Mouse (Mus musculus) neural tube, embryonic 13.5 days (tissue): ENCODE results near the gene Eya2. TPM values are rescaled to one million over a fixed set of nuclear protein-coding genes. Genes with fewer than 3 reads are reported as not detected.

Source experiments
- ATAC-seq: fragments of 200-750 bp; cut with Nextera tagmentation; 2 replicates; pipeline ENCODE4 v1.8.0; 2017; ENCODE audit warnings: low read depth, mild to moderate bottlenecking, moderate TSS enrichment, moderate library complexity
- H3K27ac ChIP-seq: fragments of 300-500 bp; sonication (generic); replicated peaks from 2 replicates; pipeline ENCODE4 v1.5.1; 2015; ENCODE audit warnings: moderate library complexity, mild to moderate bottlenecking, inconsistent platforms
- H3K27me3 ChIP-seq: fragments of 300-500 bp; sonication (generic); 2 replicates; pipeline ENCODE4 v1.6.1; 2015; ENCODE audit warnings: mild to moderate bottlenecking, inconsistent platforms
- H3K36me3 ChIP-seq: fragments of 300-500 bp; sonication (generic); 2 replicates; pipeline ENCODE4 v1.6.1; 2015; ENCODE audit warnings: mild to moderate bottlenecking, inconsistent platforms
- H3K4me1 ChIP-seq: fragments of 300-500 bp; sonication (generic); replicated peaks from 2 replicates; pipeline ENCODE4 v1.6.1; 2015; ENCODE audit warnings: inconsistent platforms
- H3K4me2 ChIP-seq: fragments of 300-500 bp; sonication (generic); 2 replicates; pipeline ENCODE4 v1.6.1; 2015; ENCODE audit warnings: inconsistent platforms, mild to moderate bottlenecking, moderate library complexity
- H3K4me3 ChIP-seq: fragments of 300-500 bp; sonication (generic); 2 replicates; pipeline ENCODE4 v1.5.1; 2015; ENCODE audit warnings: mild to moderate bottlenecking, inconsistent platforms
- H3K9ac ChIP-seq: fragments of 300-500 bp; sonication (generic); 2 replicates; pipeline ENCODE4 v1.6.1; 2015; ENCODE audit warnings: moderate library complexity, mild to moderate bottlenecking, inconsistent platforms
- H3K9me3 ChIP-seq: fragments of 300-500 bp; sonication (generic); 2 replicates; pipeline ENCODE4 v1.6.1; 2016; ENCODE audit warnings: inconsistent platforms
- WGBS: fragments of 180-500 bp; shearing (Covaris S2); methylation state at CpG from one replicate; pipeline ENCODE4 v1.1.7; 2015; 5-methylcytosine and 5-hydroxymethylcytosine counted together
- polyA plus RNA-seq: library from polyadenylated mRNA; unstranded; fragments of >200 nt; fragmentation: Nextera tagmentation; extraction: Ambion mirVana; gene quantifications from 2 replicates; pipeline ENCODE4 v1.2.1, GENCODE M21; 2015

The Eya2 gene
- polyA plus RNA-seq, 1 experiment from 2014 or later: 18.2 TPM

GRCm38 (mm10) chr2:165563298-165564058, 31.4 kb upstream of the Eya2 start:
- H3K36me3 ChIP-seq: no peaks in the 10 kb centered on the region

GRCm38 (mm10) chr2:165564101-165564500, 30.7 kb upstream of the Eya2 start:
- Histone ChIP-seq H3K27me3 (peaks cover 3% of the 10 kb centered on the region), H3K36me3 (no peaks in the 10 kb centered on the region), H3K9me3 (no peaks in the 10 kb centered on the region), H3K9ac (no peak overlapping the region), H3K4me1 (peaks cover 36% of the 10 kb centered on the region), H3K4me3 (no peak overlapping the region), H3K4me2 (no peak overlapping the region), H3K27ac (peak overlapping the region; percentile 71)
- 0 out of 2 replicates have a peak, but pooled peaks have one; percentile 16 for ATAC-seq
- 61% methylated on average over 8 of the region's 8 CpGs for WGBS

More at GRCm38 (mm10) chr2:165563298-165564058, 31.4 kb upstream of the Eya2 start:
- Histone ChIP-seq H3K27ac (peak overlapping the region; percentile 71), H3K4me3 (peak overlapping the region; percentile 44), H3K9me3 (no peaks in the 10 kb centered on the region), H3K27me3 (peaks cover 3% of the 10 kb centered on the region), H3K4me1 (peaks cover 36% of the 10 kb centered on the region), H3K4me2 (peak overlapping the region; percentile 83), H3K9ac (peak overlapping the region; percentile 64)
- ATAC-seq: peak; percentile 74
- 2% methylated on average over 52 of the region's 52 CpGs for WGBS

GRCm38 (mm10) chr2:165564620-165565019, 30.2 kb upstream of the Eya2 start:
- no peaks in the 10 kb centered on the region for H3K36me3 ChIP-seq
- H3K9me3 ChIP-seq: no peaks in the 10 kb centered on the region
- peak overlapping the region; percentile 71 for H3K27ac ChIP-seq
- H3K4me2 ChIP-seq: no peak overlapping the region
- ATAC-seq: peak; percentile 40; the same call in 1 of the 2 replicates
- no peak overlapping the region for H3K4me3 ChIP-seq
- no peak overlapping the region for H3K9ac ChIP-seq
- H3K4me1 ChIP-seq: peaks cover 36% of the 10 kb centered on the region
- WGBS: 13% methylated on average over 6 of the region's 6 CpGs
- H3K27me3 ChIP-seq: peaks cover 3% of the 10 kb centered on the region

- ATAC-seq: no peak
- H3K9ac ChIP-seq: no peak overlapping the region
- H3K4me2 ChIP-seq: no peak overlapping the region
- H3K4me1 ChIP-seq: peaks cover 34% of the 10 kb centered on the region
- H3K27ac ChIP-seq: no peak overlapping the region
- no peak overlapping the region for H3K4me3 ChIP-seq
- no peaks in the 10 kb centered on the region for H3K9me3 ChIP-seq
- peaks cover 2% of the 10 kb centered on the region; the same call in 1 of the 2 replicates for H3K27me3 ChIP-seq
- 52% methylated on average over 6 of the region's 6 CpGs for WGBS
- no peaks in the 10 kb centered on the region for H3K36me3 ChIP-seq
Observed at GRCm38 (mm10) chr2:165566898-165567297, 27.9 kb upstream of the Eya2 start.

- Histone ChIP-seq H3K9me3 (no peaks in the 10 kb centered on the region), H3K36me3 (no peaks in the 10 kb centered on the region), H3K9ac (no peak overlapping the region), H3K4me2 (no peak overlapping the region), H3K4me1 (peaks cover 32% of the 10 kb centered on the region), H3K4me3 (no peak overlapping the region), H3K27ac (no peak overlapping the region), H3K27me3 (no peaks in the 10 kb centered on the region; the same call in 1 of the 2 replicates)
- WGBS: 66% methylated on average over 9 of the region's 9 CpGs
- ATAC-seq: no peak
Observed at GRCm38 (mm10) chr2:165567820-165568219, 27.0 kb upstream of the Eya2 start.

GRCm38 (mm10) chr2:165568911-165569310, 25.9 kb upstream of the Eya2 start:
- no peak overlapping the region for H3K27ac ChIP-seq
- H3K27me3 ChIP-seq: no peaks in the 10 kb centered on the region; the same call in 1 of the 2 replicates
- H3K36me3 ChIP-seq: no peaks in the 10 kb centered on the region
- H3K9ac ChIP-seq: no peak overlapping the region
- WGBS: 51% methylated on average over 6 of the region's 6 CpGs
- no peak overlapping the region for H3K4me3 ChIP-seq
- no peak overlapping the region for H3K4me2 ChIP-seq
- peaks cover 22% of the 10 kb centered on the region for H3K4me1 ChIP-seq
- no peaks in the 10 kb centered on the region for H3K9me3 ChIP-seq
- ATAC-seq: no peak

- Histone ChIP-seq H3K4me1 (peaks cover 12% of the 10 kb centered on the region), H3K9me3 (no peaks in the 10 kb centered on the region), H3K4me2 (no peak overlapping the region), H3K4me3 (no peak overlapping the region), H3K27me3 (no peaks in the 10 kb centered on the region; the same call in 1 of the 2 replicates), H3K27ac (no peak overlapping the region), H3K9ac (no peak overlapping the region), H3K36me3 (no peaks in the 10 kb centered on the region)
- WGBS: 68% methylated on average over 4 of the region's 4 CpGs
- ATAC-seq: no peak
Observed at GRCm38 (mm10) chr2:165571216-165571778, 23.5 kb upstream of the Eya2 start.

GRCm38 (mm10) chr2:165583044-165583443, 11.8 kb upstream of the Eya2 start:
- Histone ChIP-seq H3K27me3 (no peaks in the 10 kb centered on the region), H3K9me3 (no peaks in the 10 kb centered on the region), H3K4me2 (no peak overlapping the region), H3K27ac (no peak overlapping the region), H3K9ac (no peak overlapping the region), H3K36me3 (no peaks in the 10 kb centered on the region), H3K4me3 (no peak overlapping the region), H3K4me1 (peaks cover 8% of the 10 kb centered on the region)
- no peak for ATAC-seq
- 67% methylated on average over 8 of the region's 8 CpGs for WGBS

- no peak overlapping the region for H3K27ac ChIP-seq
- no peak for ATAC-seq
Observed at GRCm38 (mm10) chr2:165583518-165583917, 11.3 kb upstream of the Eya2 start.

GRCm38 (mm10) chr2:165584563-165584962, 10.3 kb upstream of the Eya2 start:
- no peaks in the 10 kb centered on the region for H3K9me3 ChIP-seq
- H3K27me3 ChIP-seq: no peaks in the 10 kb centered on the region
- H3K4me2 ChIP-seq: no peak overlapping the region
- no peak overlapping the region for H3K27ac ChIP-seq
- H3K9ac ChIP-seq: no peak overlapping the region
- peaks cover 8% of the 10 kb centered on the region for H3K4me1 ChIP-seq
- no peaks in the 10 kb centered on the region for H3K36me3 ChIP-seq
- no peak overlapping the region for H3K4me3 ChIP-seq
- 90% methylated on average over 3 of the region's 3 CpGs for WGBS
- ATAC-seq: no peak

More at GRCm38 (mm10) chr2:165583518-165583917, 11.3 kb upstream of the Eya2 start:
- no peak overlapping the region for H3K4me3 ChIP-seq
- no peaks in the 10 kb centered on the region for H3K9me3 ChIP-seq
- H3K36me3 ChIP-seq: no peaks in the 10 kb centered on the region
- 72% methylated on average over 4 of the region's 4 CpGs for WGBS
- H3K4me1 ChIP-seq: peaks cover 8% of the 10 kb centered on the region
- H3K4me2 ChIP-seq: no peak overlapping the region
- no peaks in the 10 kb centered on the region for H3K27me3 ChIP-seq
- no peak overlapping the region for H3K9ac ChIP-seq

- Histone ChIP-seq H3K4me3 (no peak overlapping the region), H3K9me3 (no peaks in the 10 kb centered on the region), H3K4me2 (no peak overlapping the region), H3K36me3 (no peaks in the 10 kb centered on the region), H3K27ac (no peak overlapping the region), H3K4me1 (peaks cover 21% of the 10 kb centered on the region), H3K9ac (no peak overlapping the region), H3K27me3 (peaks cover 12% of the 10 kb centered on the region; the same call in 1 of the 2 replicates)
- ATAC-seq: no peak
- 89% methylated on average over 16 of the region's 16 CpGs for WGBS
Observed at GRCm38 (mm10) chr2:165590742-165591141, 4.1 kb upstream of the Eya2 start.

GRCm38 (mm10) chr2:165593763-165594162, 1.1 kb upstream of the Eya2 start:
- no peak overlapping the region for H3K9ac ChIP-seq
- no peaks in the 10 kb centered on the region for H3K9me3 ChIP-seq
- no peak overlapping the region for H3K4me2 ChIP-seq
- peaks cover 12% of the 10 kb centered on the region; the same call in 1 of the 2 replicates for H3K27me3 ChIP-seq
- ATAC-seq: no peak
- 86% methylated on average over 2 of the region's 2 CpGs for WGBS
- no peak overlapping the region for H3K4me3 ChIP-seq
- no peaks in the 10 kb centered on the region for H3K36me3 ChIP-seq
- H3K4me1 ChIP-seq: peaks cover 47% of the 10 kb centered on the region
- no peak overlapping the region for H3K27ac ChIP-seq
